Mouse (Mus musculus) heart, adult 8-10 months (tissue): ENCODE results near the gene Prkn. TPM values are rescaled to one million over a fixed set of nuclear protein-coding genes. Genes with fewer than 3 reads are reported as not detected.
A peak's percentile ranks its signal among the peaks of the same experiment; 100 is the strongest.
"Not testable (repeated sequence)": the region's sequence is repeated elsewhere in the genome, so short reads cannot be mapped to it uniquely, and the experiment has no call there.

Experiments used
- DNase-seq: peaks from one replicate; pipeline ENCODE4 v3.0.0; 2022; ENCODE audit warnings: low spot score
- total RNA-seq, 4 experiments: library from RNA; stranded (reverse); gene quantifications; 2 replicates each; pipeline ENCODE4 v1.2.4; 2022

The Prkn gene
- total RNA-seq, 4 experiments from 2014 or later, result 12.6 to 16.3 (median 15.2) TPM

GRCm38 (mm10) chr17:11978260-11978821 is 1138.2 kb downstream of the Prkn start:
- DNase-seq, result no peak

DNA sequence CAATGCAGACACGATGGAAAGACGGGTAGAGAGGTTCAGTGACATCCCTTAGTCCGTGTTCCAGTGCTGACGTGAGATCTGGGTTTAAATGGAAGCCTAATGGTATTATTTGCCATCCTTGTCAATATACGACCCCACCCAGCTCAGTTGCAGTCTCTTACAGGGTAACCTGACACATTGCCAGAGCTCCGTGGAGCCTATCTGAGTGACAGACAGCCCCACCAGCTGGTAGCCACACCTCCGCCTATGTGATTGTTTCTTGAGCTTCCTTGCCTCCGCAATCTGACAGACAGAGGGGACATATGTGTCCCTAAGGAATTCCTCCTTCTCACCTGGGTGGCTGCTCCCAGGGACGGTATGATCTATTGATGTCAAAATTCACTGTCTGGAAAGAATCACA is 1141.5 kb downstream of the Prkn start:
- DNase-seq, result no peak

DNA sequence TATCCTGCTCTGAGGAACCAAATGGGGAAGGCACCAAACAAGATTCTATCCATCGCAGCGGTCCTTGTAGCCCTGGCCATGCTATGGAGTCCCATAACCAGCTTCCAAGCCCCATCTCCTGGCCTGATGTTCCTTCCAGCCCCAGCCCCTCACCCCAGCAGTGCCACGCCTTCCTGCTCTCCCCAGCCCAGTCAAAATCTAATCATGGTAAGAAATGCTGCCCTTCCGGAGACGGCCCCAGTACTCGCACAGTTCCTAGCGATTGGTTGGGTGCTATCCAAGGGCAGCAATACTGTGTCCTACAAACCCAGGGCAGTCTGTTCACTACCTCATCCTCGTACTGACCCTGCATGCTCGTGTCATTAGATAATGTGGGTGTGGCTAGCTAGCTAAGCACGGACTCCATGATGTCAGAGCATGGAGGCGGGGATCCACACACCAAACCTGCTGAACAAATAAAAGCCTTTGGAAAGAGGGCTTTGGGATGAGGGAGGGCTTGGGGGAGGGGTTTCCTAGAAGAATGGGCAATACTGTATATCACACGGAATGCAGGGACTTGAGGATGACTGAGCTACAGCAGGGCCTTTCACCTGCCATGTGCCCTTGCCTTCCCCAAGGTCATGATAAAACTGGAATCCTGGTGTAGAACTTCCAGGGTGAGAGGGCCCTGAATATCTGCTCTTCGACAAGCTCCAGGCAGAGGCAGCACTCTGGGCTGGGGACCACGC is 1148.1 kb downstream of the Prkn start:
- no peak for DNase-seq

DNA sequence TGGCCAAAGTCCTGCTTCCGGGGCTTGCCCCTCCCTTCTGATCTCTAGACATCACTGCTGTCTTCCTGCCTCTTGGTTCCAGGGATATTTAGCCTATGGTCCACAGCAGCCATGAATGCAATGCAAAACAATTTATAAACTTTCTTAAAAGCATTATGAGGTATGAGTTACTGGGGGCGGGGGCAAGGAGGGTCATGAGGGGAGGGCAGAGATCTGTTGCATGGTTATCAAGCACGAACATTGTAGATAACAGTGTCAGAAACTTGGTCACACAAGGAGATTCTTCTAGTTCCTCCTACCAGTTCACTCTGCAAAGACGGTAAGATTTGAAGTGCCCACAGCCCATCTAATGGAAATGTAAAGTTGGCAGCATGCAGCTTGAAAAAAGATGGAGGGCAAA is 1149.1 kb downstream of the Prkn start:
- DNase-seq, result no peak

GRCm38 (mm10) chr17:11990386-11991087 is 1150.4 kb downstream of the Prkn start:
- DNase-seq, result no peak

- no peak for DNase-seq
These were observed 1153.1 kb downstream of the Prkn start for GRCm38 (mm10) chr17:11993249-11993648.

DNA sequence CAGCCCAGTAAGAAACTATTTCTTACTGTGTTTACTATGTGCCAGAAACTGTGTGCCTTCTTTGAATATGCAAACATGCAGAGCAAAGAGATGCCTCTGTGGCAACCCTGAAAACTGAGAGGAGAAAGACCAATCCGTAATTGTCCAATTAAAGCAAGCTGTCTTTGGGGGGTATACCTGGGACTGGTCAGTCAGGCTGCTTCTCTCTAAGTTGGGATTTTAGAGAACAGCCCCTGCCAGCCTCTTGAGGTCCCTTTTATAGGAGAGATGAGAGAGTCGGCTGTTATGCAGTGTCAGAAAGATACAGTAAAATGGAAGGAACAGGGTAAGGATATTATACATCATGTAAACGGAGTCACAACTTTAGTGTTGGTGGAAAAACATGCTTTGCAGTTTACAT is 1154.1 kb downstream of the Prkn start:
- no peak for DNase-seq

- DNase-seq, result not testable (repeated sequence)
These were observed 1154.6 kb downstream of the Prkn start for GRCm38 (mm10) chr17:11994754-11995153.

GRCm38 (mm10) chr17:11995522-11995921 is 1155.3 kb downstream of the Prkn start:
- no peak for DNase-seq

- DNase-seq, result no peak
These were observed 1156.1 kb downstream of the Prkn start for GRCm38 (mm10) chr17:11996311-11996710.

GRCm38 (mm10) chr17:12000285-12000684 is 1160.1 kb downstream of the Prkn start:
- no peak for DNase-seq

DNA sequence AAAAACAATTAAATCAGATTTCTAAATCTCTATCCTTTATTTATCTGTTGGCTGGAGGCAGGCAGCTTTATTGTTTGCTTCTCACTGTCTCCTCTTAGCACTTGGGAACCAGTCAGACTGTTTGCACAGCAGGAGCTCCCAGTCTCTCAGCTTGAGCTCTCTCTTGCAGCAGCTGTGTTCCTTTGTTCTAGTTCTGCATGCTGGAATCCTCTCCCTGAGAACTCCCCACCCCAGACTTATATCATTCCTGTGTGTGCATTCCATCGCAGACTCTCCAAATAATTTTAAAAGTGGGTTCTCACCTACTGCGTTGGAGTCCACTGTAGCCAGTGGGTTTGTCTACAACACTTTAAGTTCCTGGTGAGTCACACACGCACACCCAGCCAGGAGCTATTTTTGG is 1181.1 kb downstream of the Prkn start:
- DNase-seq, result no peak

DNA sequence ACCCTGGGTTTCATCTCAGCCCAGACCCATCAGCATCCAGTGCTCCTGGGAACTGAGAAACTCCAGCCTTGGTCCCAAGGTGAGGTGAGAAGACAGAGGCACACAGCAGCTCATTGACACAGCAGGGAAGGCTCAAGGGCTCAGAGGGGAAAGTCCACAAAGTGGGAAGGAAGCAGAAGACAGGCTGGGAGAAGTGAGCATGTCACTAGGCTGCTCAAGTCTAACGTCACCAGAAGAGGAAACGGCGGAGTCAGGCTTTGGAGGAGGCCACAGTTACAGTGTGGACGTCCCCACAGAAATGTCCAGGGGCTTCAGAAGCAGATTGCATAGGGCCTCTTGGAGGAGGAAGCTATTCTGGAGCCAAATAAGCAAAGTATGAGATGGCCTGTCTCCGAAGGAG is 1189.2 kb downstream of the Prkn start:
- no peak for DNase-seq

DNA sequence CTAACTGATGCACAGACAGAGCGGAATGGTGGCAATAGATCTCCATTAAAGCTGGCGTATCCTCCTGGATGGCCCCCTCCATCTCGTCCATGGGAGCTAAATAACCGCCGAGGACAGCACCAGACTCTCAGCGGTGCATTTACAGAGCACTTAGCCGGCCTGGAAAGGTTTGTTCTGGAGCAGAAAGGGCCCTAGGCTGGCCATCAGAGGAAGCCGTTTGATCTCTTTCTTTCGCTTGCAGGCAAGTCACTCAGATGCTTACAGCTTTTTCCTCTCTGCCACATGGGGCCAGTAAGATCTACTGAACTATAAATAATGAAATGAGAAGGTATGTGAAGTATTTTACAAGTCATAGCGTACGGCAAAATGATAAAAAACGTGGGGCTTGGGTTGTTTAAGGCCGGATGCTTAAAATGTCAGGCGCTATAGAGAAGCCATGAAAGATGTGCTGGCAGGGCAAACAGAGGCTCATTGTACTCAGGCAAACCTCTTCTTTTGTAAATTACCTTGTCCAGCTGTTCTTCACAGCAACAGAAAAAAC is 1189.8 kb downstream of the Prkn start:
- no peak for DNase-seq

GRCm38 (mm10) chr17:12030556-12031160 is 1190.5 kb downstream of the Prkn start:
- DNase-seq, result no peak

- DNase-seq, result peak; percentile 14
These were observed 1191.2 kb downstream of the Prkn start for GRCm38 (mm10) chr17:12031203-12031942.

DNA sequence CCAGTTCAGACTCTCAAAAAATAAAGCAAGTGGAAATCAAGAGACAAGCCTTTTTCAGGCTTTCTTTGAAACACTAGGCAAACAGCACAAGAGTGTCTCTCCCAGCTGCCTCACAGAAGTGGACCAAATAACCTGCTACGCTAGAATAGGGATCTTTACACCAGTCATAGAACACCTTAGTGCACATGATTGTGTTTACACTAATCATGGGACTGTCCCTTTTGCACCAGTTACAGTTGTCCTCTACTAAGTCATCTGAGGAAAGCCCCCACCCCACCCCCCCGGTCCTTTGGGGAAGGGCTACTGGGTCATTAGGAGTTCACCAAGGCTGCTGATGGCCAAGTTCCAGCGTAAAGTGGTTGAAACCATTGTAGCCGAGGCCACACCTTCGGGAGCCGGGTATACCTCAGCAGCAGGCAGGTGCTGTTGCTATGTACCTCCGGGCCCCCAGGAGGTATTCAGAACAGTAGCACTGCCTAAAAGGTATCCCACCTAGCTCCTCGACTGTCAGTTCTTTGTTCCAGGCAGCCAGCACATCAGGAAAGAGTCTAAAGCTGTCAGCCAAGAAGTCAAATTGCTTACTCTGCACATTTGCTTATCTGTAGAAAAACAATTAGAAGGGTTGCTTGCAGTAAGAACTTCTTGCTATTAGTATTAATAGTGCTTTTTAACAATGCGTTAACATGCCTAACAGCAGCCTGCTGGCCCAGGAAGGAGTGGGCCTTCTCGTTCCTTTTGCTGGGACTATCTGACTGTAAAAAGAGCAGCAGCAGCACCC is 1192.0 kb downstream of the Prkn start:
- no peak for DNase-seq

- DNase-seq, result no peak
These were observed 1195.2 kb downstream of the Prkn start for GRCm38 (mm10) chr17:12035386-12035785.

DNA sequence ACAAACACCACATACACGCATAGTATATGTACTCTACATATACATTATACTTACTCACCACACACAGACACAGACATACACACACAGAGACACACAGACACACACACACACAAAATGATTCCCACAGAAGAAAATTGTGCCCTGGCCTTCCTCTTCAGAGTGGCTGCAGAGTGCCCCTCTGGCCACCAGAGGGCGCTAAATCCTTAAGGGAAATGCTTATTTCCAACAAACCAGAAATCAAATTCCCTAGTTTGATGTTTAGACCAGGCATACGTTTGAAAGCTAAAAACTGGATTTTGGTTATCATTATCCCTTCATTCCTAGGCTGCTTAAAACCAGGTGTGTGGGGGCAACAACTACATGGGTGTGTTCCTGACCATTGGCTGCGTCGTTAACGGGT is 1196.0 kb downstream of the Prkn start:
- DNase-seq, result peak; percentile 43

DNA sequence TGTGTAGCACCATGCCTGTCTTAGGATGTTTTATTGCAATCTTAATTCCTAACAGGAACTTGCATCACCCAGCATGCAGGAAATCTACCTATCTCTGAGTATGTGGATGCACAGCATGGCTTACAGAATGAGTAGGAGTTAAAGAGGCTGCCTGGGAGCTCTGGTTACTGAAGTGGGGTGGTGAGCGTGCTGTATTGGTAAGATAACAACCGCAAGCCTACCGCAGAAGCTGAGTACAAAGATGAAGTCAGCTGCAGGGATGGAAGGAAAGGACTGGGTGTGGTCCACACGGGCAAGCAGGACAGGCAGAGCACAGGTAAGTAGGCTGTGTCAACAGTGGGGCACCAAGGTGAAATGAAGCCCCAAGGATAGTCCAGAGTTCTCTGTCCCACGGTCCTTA is 1196.9 kb downstream of the Prkn start:
- no peak for DNase-seq

DNA sequence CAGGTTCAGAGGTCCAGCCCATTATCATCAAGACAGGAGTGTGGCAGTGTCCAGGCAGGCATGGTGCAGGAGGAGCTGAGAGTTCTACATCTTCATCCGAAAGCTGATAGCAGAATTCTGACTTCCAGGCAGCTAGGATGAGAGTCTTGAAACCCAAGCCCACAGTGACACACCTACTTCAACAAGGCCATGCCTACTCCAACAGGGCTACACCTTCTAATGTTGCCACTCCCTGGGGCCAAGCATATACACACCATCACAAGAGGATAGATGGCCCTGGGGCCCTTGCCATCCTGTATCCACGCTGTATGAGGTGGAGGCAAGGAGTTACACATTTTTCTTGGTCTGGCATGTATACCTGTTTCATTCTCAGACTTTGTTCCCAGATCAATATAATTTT is 1197.4 kb downstream of the Prkn start:
- DNase-seq, result no peak
